Mouse (Mus musculus): ENCODE results near the gene Mast4. TPM values are rescaled to one million over a fixed set of nuclear protein-coding genes. Genes with fewer than 3 reads are reported as not detected.

The Mast4 gene
- total and polyA plus RNA-seq, 3 experiments: 0.99 to 7.4 (median 6.1) TPM

- Histone ChIP-seq H3K4me2 (ENCODE audit: insufficient read depth, low read depth, poor library complexity, severe bottlenecking) (no peak overlapping the region), H3K9me3 (replicated peaks; ENCODE audit: low read length) (no peaks in the 10 kb centered on the region), H3K9ac (ENCODE audit: insufficient read depth, low read depth) (no peak overlapping the region), H3K4me3 (replicated peaks in 1 of 3; ENCODE audit: low read depth in 2 of 3, low read length in 2 of 3, poor library complexity in 1 of 3) (no peak overlapping the region), H3K36me3 (replicated peaks in 1 of 2; ENCODE audit: control insufficient read depth in 1 of 2, insufficient read depth in 1 of 2, low read length in 1 of 2) (no peaks in the 10 kb centered on the region), H3K27ac (ENCODE audit: insufficient read depth, low read depth) (no peak overlapping the region), H3K79me2 (replicated peaks; ENCODE audit: control insufficient read depth, extremely low read depth, insufficient read depth, poor library complexity, severe bottlenecking) (no peaks in the 10 kb centered on the region), H3K27me3 (replicated peaks) (no peaks in the 10 kb centered on the region), H3K4me1 (ENCODE audit: control insufficient read depth in 1 of 2, insufficient read depth in 2 of 2) (no peaks in the 10 kb centered on the region)
- dilution Hi-C loops (cut with MboI; ENCODE audit: extremely low pct_ligation_motif_present, extremely low pct_unique_long_range_greater_than_20kb, low sequenced_read_pairs) (no loop called here), in situ Hi-C loops (cut with MboI; ENCODE audit: low pct_ligation_motif_present, low pct_unique_long_range_greater_than_20kb, low sequenced_read_pairs) (no loop called here)
- no peak for DNase-seq (ENCODE audit: extremely low read depth)
- no peak for TF ChIP-seq CHD1 (IDR thresholded peaks at IDR 0.05; ENCODE audit: low read depth, low read length)
Observed at GRCm38 (mm10) chr13:103149415-103149814, 184.9 kb downstream of the Mast4 start.

- H3K4me1 ChIP-seq (ENCODE audit: control insufficient read depth in 1 of 2, insufficient read depth in 2 of 2): no peaks in the 10 kb centered on the region
- H3K4me2 ChIP-seq (ENCODE audit: insufficient read depth, low read depth, poor library complexity, severe bottlenecking): no peak overlapping the region
- TF ChIP-seq CHD2 (IDR thresholded peaks at IDR 0.05; ENCODE audit: low read length) (no peak), RAD21 (IDR thresholded peaks at IDR 0.05; ENCODE audit: low read depth, low read length) (no peak), MEF2A (IDR thresholded peaks at IDR 0.05; ENCODE audit: borderline replicate concordance, low read depth, low read length) (no peak), BHLHE40 (IDR thresholded peaks at IDR 0.05; ENCODE audit: low read depth, low read length) (no peak), ZNF384 (IDR thresholded peaks at IDR 0.05; ENCODE audit: low read depth, low read length) (no peak)
- H3K27me3 ChIP-seq (replicated peaks): no peaks in the 10 kb centered on the region
- dilution Hi-C loops (cut with MboI; ENCODE audit: extremely low pct_ligation_motif_present, extremely low pct_unique_long_range_greater_than_20kb, low sequenced_read_pairs) (no loop called here), in situ Hi-C loops (cut with MboI; ENCODE audit: low pct_ligation_motif_present, low pct_unique_long_range_greater_than_20kb, low sequenced_read_pairs) (no loop called here)
- no peak overlapping the region for H3K4me3 ChIP-seq (replicated peaks in 1 of 3; ENCODE audit: low read depth in 2 of 3, low read length in 2 of 3, poor library complexity in 1 of 3)
- no peaks in the 10 kb centered on the region for H3K36me3 ChIP-seq (replicated peaks in 1 of 2; ENCODE audit: control insufficient read depth in 1 of 2, insufficient read depth in 1 of 2, low read length in 1 of 2)
- no peak overlapping the region for H3K9ac ChIP-seq (ENCODE audit: insufficient read depth, low read depth)
- no peaks in the 10 kb centered on the region for H3K79me2 ChIP-seq (replicated peaks; ENCODE audit: control insufficient read depth, extremely low read depth, insufficient read depth, poor library complexity, severe bottlenecking)
- DNase-seq (ENCODE audit: extremely low read depth): no peak
- no peak overlapping the region for H3K27ac ChIP-seq (ENCODE audit: insufficient read depth, low read depth)
- H3K9me3 ChIP-seq (replicated peaks; ENCODE audit: low read length): no peaks in the 10 kb centered on the region
Observed at GRCm38 (mm10) chr13:103144343-103144742, 190.0 kb downstream of the Mast4 start.

GRCm38 (mm10) chr13:103141304-103141703, 193.0 kb downstream of the Mast4 start:
- dilution Hi-C loops (cut with MboI; ENCODE audit: extremely low pct_ligation_motif_present, extremely low pct_unique_long_range_greater_than_20kb, low sequenced_read_pairs): no loop called here
- Histone ChIP-seq H3K4me3 (replicated peaks in 1 of 3; ENCODE audit: low read depth in 2 of 3, low read length in 2 of 3, poor library complexity in 1 of 3) (no peak overlapping the region), H3K79me2 (replicated peaks; ENCODE audit: control insufficient read depth, extremely low read depth, insufficient read depth, poor library complexity, severe bottlenecking) (no peaks in the 10 kb centered on the region), H3K4me1 (ENCODE audit: control insufficient read depth in 1 of 2, insufficient read depth in 2 of 2) (peaks cover 0 to 4% of the 10 kb centered on the region in 2 experiments; a peak in 1 of 4 replicates), H3K9me3 (replicated peaks; ENCODE audit: low read length) (peaks cover 1% of the 10 kb centered on the region), H3K36me3 (replicated peaks in 1 of 2; ENCODE audit: control insufficient read depth in 1 of 2, insufficient read depth in 1 of 2, low read length in 1 of 2) (no peaks in the 10 kb centered on the region), H3K9ac (ENCODE audit: insufficient read depth, low read depth) (no peak overlapping the region), H3K27me3 (replicated peaks) (no peaks in the 10 kb centered on the region), H3K27ac (ENCODE audit: insufficient read depth, low read depth) (no peak overlapping the region), H3K4me2 (ENCODE audit: insufficient read depth, low read depth, poor library complexity, severe bottlenecking) (no peak overlapping the region)
- TF ChIP-seq MAX (IDR thresholded peaks at IDR 0.05; ENCODE audit: low read length) (no peak), POLR2A (IDR thresholded peaks at IDR 0.05; ENCODE audit: low read depth, low read length) (no peak), NELFE (IDR thresholded peaks at IDR 0.05; ENCODE audit: low read depth, low read length) (no peak), JUND (conservative IDR thresholded peaks at IDR 0.05; ENCODE audit: low read depth, low read length) (no peak), MAZ (IDR thresholded peaks at IDR 0.05; ENCODE audit: low read depth, low read length) (no peak), HCFC1 (IDR thresholded peaks at IDR 0.05; ENCODE audit: low read depth, low read length) (no peak), KAT2A (IDR thresholded peaks at IDR 0.05; ENCODE audit: insufficient replicate concordance, low read length) (no peak), USF2 (conservative IDR thresholded peaks at IDR 0.05; ENCODE audit: low read depth, low read length) (no peak), MXI1 (IDR thresholded peaks at IDR 0.05; ENCODE audit: low read depth, low read length) (no peak), POLR2AphosphoS2 (IDR thresholded peaks at IDR 0.05; ENCODE audit: low read depth, low read length) (no peak), JUN (IDR thresholded peaks at IDR 0.05; ENCODE audit: insufficient read depth, low read depth, low read length) (no peak), UBTF (IDR thresholded peaks at IDR 0.05; ENCODE audit: low read depth, low read length) (no peak), MAFK (IDR thresholded peaks at IDR 0.05; ENCODE audit: insufficient replicate concordance, low read length) (no peak), IRF4 (IDR thresholded peaks at IDR 0.05; ENCODE audit: low read depth, low read length) (no peak), USF1 (IDR thresholded peaks at IDR 0.05; ENCODE audit: low read depth, low read length) (no peak), SMC3 (IDR thresholded peaks at IDR 0.05; ENCODE audit: low read depth, low read length) (no peak), E2F4 (IDR thresholded peaks at IDR 0.05; ENCODE audit: insufficient replicate concordance, low read depth, low read length) (no peak)
- in situ Hi-C loops (cut with MboI; ENCODE audit: low pct_ligation_motif_present, low pct_unique_long_range_greater_than_20kb, low sequenced_read_pairs): no loop called here
- no peak for DNase-seq (ENCODE audit: extremely low read depth)

Data from CH12.LX (cell line).